Mouse (Mus musculus): ENCODE measurements around the gene Tnpo3.

The Tnpo3 gene

DNA sequence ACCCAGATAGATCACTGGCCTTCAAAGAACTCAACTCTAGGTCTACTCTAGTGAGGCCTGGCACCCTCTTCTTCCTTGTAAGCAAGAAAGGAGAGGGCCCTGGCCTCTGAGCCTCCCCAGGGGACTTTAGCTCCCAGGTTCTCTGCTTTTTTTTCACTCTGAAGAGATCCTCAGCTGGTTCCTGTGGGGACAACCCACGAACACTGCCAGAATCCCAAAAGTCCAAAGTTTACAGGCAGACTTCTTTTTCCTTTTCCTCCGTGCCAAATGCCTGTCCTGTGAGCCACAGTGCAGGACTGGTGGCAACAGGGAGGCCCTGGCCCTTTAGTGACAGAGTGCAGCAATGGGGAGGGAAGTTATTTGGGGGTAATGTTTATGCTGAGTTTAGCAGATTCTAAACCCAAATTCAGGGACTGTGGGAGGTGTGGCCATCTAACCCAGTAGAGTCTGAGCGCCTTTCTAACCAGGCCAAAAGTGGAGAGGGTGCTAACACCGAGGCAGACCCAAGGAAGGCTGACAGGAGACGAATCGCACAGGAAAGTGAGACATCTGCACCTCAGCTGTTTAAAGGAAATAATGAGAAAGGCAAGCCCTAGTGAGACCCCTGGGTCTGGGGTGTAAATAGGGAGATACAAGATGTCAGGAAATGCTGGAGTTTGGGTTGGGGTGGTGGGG lies 86.9 kb downstream of the Tnpo3 start:
- no peak for TF ChIP-seq GATA4 (IDR thresholded peaks at IDR 0.05; ENCODE audit: insufficient replicate concordance, low read length)

DNA sequence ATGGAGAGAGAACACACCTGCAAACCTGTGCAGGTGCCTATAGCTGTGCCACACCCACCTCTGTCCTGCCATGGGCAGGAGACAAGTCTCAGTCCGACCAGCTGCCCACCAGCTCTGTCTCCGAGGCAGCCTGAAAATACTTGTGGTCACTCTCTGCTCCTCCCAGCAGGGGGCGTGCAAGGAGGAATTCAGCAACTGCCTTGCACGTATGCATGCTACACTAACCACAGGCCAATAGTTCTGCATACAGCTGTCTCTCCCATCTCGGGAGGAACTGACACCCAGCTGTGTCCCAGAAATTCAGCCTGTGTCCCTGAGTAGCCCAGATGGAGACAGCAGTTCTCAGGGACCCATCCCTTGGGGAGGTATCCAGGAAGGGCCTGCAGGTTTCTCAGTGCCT lies 92.5 kb downstream of the Tnpo3 start:
- TF ChIP-seq GATA4 (IDR thresholded peaks at IDR 0.05; ENCODE audit: insufficient replicate concordance, low read length) = no peak

DNA sequence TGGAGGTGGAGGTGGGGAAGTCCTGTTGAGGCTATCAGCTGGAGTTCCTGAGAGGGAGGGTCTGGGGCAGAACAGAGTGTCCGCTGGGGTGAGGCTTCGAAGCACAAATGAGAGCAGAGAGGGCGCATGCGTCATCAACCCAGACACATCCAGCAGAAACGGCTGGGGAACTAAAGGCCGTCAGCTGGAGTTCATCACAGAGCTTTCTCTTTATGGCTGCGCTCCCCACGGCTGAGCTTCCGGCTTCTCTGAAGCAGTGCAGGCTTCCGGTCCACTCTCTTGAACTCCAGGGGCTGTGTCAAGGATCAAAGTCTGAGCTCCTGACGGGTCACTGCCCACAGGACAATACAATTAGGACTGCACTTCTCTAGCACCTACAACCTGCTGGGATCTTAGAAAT lies 96.4 kb downstream of the Tnpo3 start:
- no peak for TF ChIP-seq GATA4 (IDR thresholded peaks at IDR 0.05; ENCODE audit: insufficient replicate concordance, low read length)

DNA sequence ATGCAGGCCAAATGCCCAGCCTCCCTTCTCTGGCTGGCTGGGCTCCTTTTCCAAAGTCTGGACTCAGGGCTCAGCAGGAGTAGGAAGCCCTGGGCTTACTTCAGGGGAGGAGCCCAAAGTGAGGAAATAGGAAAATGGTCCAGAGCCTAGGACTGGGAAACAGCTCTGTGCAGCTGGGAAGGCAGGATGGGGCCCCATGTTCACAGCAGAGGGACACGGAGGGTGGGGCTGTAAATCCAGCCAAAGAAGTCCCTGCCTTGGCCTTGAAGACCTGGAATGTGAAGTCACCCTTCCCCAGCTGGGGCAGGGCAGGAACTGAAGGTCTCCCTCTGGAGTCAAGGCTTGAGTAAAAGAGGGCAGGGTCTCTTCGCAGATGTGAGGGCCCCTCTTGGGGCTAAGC lies 100.6 kb downstream of the Tnpo3 start:
- TF ChIP-seq GATA4 (IDR thresholded peaks at IDR 0.05; ENCODE audit: insufficient replicate concordance, low read length) = no peak

DNA sequence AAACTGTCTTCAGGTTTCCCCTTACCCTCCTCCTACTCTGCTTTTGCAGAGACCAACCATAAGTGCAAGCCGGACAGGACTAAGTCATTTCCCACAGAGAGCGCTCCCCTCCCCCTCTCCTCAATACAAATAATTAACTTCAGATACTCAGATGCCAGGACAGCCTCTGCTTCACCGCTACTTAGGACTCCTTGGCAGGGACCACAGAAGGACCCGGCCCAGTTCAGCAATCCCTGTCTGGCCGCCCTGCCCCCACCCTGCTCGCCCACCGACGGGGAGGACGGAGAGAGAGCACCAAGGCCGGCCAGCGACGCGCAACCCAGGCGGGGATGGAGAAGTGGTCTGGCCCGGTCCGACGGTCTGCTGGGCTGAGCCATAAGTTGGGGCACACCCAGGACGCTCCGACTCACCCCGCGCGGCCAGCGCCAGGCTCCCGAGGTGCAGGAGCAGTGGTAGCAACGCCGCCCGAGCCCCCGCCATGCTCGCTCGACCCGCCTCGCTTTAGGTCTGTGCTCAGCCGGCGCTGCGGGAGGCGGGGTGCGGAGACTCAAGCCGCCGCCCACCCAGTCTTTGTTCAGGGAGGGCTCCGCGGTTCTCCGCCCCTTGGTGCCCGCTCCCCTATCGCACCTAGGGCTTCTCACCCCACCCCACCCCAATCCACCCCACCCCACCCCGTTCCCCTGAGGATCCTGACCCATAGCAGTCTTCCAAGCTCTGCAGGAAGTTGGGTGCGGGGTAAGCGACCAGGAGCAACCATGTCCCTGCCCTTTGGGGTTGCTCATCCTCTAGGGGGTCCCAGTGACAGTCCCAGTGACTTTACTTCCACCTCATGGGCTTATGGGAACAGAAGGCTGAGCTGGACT lies 102.0 kb downstream of the Tnpo3 start, which contains the start of gene Kcp:
TSS of gene Kcp (minus strand) at position 506 of the 863 bp plus-strand sequence.
- TF ChIP-seq GATA4 (IDR thresholded peaks at IDR 0.05; ENCODE audit: insufficient replicate concordance, low read length) = no peak

- no peak for TF ChIP-seq GATA4 (IDR thresholded peaks at IDR 0.05; ENCODE audit: insufficient replicate concordance, low read length)
These were observed 102.9 kb downstream of the Tnpo3 start for GRCm38 (mm10) chr6:29506834-29507233.

DNA sequence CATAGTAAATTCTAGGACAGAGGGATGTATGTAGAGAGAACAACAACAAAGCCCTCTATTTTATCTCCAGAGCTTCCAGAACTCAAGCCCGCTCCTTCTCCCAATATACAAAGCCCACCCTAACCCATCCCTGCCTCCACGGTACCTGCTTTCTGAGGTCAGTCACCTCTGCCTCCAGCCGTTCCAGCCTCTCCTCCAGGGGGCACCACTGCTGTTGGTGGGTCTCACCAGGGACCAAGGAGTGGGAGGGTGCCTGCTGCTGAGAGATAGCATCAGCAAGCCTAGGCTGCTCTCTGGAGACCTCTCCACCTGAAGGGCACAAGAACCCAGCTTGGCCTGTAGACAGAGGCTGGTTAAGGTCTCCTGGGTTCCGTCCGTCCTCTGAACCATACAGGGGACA lies 104.2 kb downstream of the Tnpo3 start:
- no peak for TF ChIP-seq GATA4 (IDR thresholded peaks at IDR 0.05; ENCODE audit: insufficient replicate concordance, low read length)

DNA sequence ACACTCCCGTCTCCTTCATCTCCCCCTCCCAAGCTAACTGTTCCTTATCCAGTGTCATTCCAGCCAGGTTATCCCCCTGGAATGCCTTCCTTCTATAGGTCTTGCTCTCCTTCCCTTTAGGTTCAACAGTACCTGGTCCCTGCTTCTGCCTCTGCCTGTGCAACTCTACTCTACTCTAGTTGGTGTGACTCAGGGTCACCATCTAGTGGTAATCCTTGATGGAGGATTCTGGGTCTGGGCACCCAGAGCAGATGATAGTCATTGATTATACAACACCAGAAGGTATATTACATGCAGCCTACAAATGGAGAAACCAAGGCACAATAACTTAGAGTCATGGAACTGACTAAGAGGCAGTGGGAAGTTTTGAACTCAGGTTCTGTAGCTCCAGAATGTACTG lies 108.1 kb downstream of the Tnpo3 start:
- TF ChIP-seq GATA4 (IDR thresholded peaks at IDR 0.05; ENCODE audit: insufficient replicate concordance, low read length) = no peak

GRCm38 (mm10) chr6:29500810-29501209 lies 108.9 kb downstream of the Tnpo3 start:
- TF ChIP-seq GATA4 (IDR thresholded peaks at IDR 0.05; ENCODE audit: insufficient replicate concordance, low read length) = no peak

- TF ChIP-seq GATA4 (IDR thresholded peaks at IDR 0.05; ENCODE audit: insufficient replicate concordance, low read length) = no peak
These were observed 109.5 kb downstream of the Tnpo3 start for GRCm38 (mm10) chr6:29500177-29500576.

GRCm38 (mm10) chr6:29497791-29498190 lies 111.9 kb downstream of the Tnpo3 start:
- no peak for TF ChIP-seq GATA4 (IDR thresholded peaks at IDR 0.05; ENCODE audit: insufficient replicate concordance, low read length)

DNA sequence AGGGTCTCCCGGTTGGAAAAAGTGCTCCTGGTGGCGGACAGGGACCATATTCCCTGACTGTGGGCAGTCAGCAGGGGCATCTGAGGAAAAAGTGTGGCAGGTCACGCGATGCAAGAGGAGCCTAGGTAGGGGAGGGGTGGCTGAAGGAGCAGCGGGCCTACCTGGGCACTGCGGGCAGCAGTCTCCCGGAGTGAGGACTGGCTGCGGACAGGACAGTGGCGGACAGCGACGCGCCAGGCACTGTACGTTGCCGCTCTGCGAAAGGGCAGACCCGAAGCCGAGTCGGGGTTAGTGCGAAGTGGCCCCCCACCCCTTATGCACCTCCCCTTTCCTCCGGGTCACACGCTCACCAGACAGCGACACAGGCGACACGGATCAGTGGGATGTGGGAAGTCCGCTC lies 113.4 kb downstream of the Tnpo3 start:
- no peak for TF ChIP-seq GATA4 (IDR thresholded peaks at IDR 0.05; ENCODE audit: insufficient replicate concordance, low read length)

DNA sequence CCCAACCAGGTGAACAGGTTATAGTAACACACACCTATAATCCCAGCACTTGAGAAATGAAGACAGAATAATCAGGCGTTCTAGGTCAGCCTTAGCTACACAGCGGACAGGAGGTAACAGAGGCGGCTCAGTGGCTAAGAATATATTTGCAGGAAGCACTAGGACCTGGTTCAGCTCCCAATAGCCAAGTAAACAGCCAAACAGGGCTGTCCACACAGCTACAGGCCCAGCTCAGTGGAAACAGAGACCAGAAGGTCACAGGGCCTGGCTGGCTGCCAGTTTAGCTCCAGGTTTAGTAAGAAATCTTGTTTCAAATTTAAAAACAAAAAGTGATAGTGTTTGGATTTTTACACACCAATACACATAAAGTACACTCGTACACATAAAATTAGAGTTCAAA lies 115.6 kb downstream of the Tnpo3 start:
- TF ChIP-seq GATA4 (IDR thresholded peaks at IDR 0.05; ENCODE audit: insufficient replicate concordance, low read length) = no peak
